Mouse (Mus musculus) forebrain, embryonic 16.5 days (tissue): ENCODE measurements around the gene Foxp3. TPM values are rescaled to one million over a fixed set of nuclear protein-coding genes. Genes with fewer than 3 reads are reported as not detected.
A peak's percentile ranks its signal among the peaks of the same experiment; 100 is the strongest.

Experiments
- ATAC-seq: fragments of 200-750 bp; cut with Nextera tagmentation; 2 replicates; pipeline ENCODE4 v1.8.0; 2017; ENCODE audit warnings: mild to moderate bottlenecking, moderate library complexity
- H3K27ac ChIP-seq: fragments of 300-500 bp; sonication (generic); 2 replicates; pipeline ENCODE4 v1.5.1; 2014; ENCODE audit warnings: low read length, control low read depth
- H3K27me3 ChIP-seq: fragments of 300-500 bp; sonication (generic); replicated peaks from 2 replicates; pipeline ENCODE4 v1.6.1; 2014; ENCODE audit warnings: low read length; ENCODE audit not compliant: control insufficient read depth, insufficient read depth
- H3K36me3 ChIP-seq: fragments of 300-500 bp; sonication (generic); 2 replicates; pipeline ENCODE4 v1.6.1; 2014; ENCODE audit not compliant: control insufficient read depth, insufficient read depth
- H3K4me1 ChIP-seq: fragments of 300-500 bp; sonication (generic); replicated peaks from 2 replicates; pipeline ENCODE4 v1.6.1; 2014; ENCODE audit warnings: low read length; ENCODE audit not compliant: control insufficient read depth, insufficient read depth
- H3K4me2 ChIP-seq: fragments of 300-500 bp; sonication (generic); 2 replicates; pipeline ENCODE4 v1.6.1; 2014; ENCODE audit warnings: mild to moderate bottlenecking, low read length, control low read depth
- H3K4me3 ChIP-seq: fragments of 300-500 bp; sonication (generic); replicated peaks from 2 replicates; pipeline ENCODE4 v1.5.1; 2014; ENCODE audit warnings: mild to moderate bottlenecking, low read length, control low read depth
- H3K9ac ChIP-seq: fragments of 300-500 bp; sonication (generic); replicated peaks from 2 replicates; pipeline ENCODE4 v1.6.1; 2014; ENCODE audit warnings: low read depth, low read length, control low read depth
- H3K9me3 ChIP-seq: fragments of 300-500 bp; sonication (generic); 2 replicates; pipeline ENCODE4 v1.6.1; 2016; ENCODE audit warnings: low read length; ENCODE audit not compliant: control insufficient read depth
- WGBS: fragments of 180-500 bp; shearing (Covaris S2); extraction: QIAGEN DNeasy Blood & Tissue Kit; methylation state at CpG from one replicate; pipeline ENCODE4 v1.1.7; 2014; 5-methylcytosine and 5-hydroxymethylcytosine counted together
- polyA plus RNA-seq: library from polyadenylated mRNA; unstranded; fragments of >200 nt; fragmentation: Nextera tagmentation; extraction: Ambion mirVana; gene quantifications from 2 replicates; pipeline ENCODE4 v1.2.1, GENCODE M21; 2015

Foxp3 gene
- polyA plus RNA-seq, 1 experiment from 2014 or later: 0.16 TPM

GRCm38 (mm10) chrX:7606783-7607182 is 33.3 kb downstream of the Foxp3 start, which contains the start of gene Cacna1f:
Gene Cacna1f (plus strand): TSS chrX:7607083.
- Histone ChIP-seq H3K27me3 (no peaks in the 10 kb centered on the region), H3K4me3 (no peak within 1 kb of the TSS), H3K4me2 (no peak within 1 kb of the TSS), H3K9ac (no peak within 1 kb of the TSS), H3K9me3 (no peaks in the 10 kb centered on the region), H3K27ac (no peak within 1 kb of the TSS), H3K4me1 (peaks cover 9% of the 10 kb centered on the region; the same call in 1 of the 2 replicates), H3K36me3 (no peaks in the 10 kb centered on the region)
- 81% methylated on average over 6 of the region's 6 CpGs for WGBS
- ATAC-seq: no peak

- Histone ChIP-seq H3K9ac (peak overlapping the region; percentile 64), H3K9me3 (no peaks in the 10 kb centered on the region; the same call in 1 of the 2 replicates), H3K36me3 (no peaks in the 10 kb centered on the region), H3K4me3 (peak overlapping the region; percentile 48), H3K27me3 (no peaks in the 10 kb centered on the region), H3K4me1 (0 out of 2 replicates have a peak, but pooled peaks cover 2% of the 10 kb centered on the region), H3K4me2 (peak overlapping the region; percentile 72), H3K27ac (no peak overlapping the region)
- ATAC-seq: peak; percentile 16
- WGBS: 24% methylated on average over 21 of the region's 21 CpGs
These were observed 36.6 kb downstream of the Foxp3 start for GRCm38 (mm10) chrX:7610035-7610434.

- Histone ChIP-seq H3K36me3 (no peaks in the 10 kb centered on the region), H3K4me3 (peak overlapping the region; percentile 48), H3K9me3 (no peaks in the 10 kb centered on the region; the same call in 1 of the 2 replicates), H3K9ac (peak overlapping the region; percentile 64), H3K4me2 (peak overlapping the region; percentile 72), H3K4me1 (no peaks in the 10 kb centered on the region), H3K27ac (no peak overlapping the region), H3K27me3 (no peaks in the 10 kb centered on the region)
- peak; percentile 71 for ATAC-seq
- WGBS: 25% methylated on average over 26 of the region's 26 CpGs
These were observed 37.3 kb downstream of the Foxp3 start for GRCm38 (mm10) chrX:7610536-7611258.

- H3K9ac ChIP-seq: no peak overlapping the region
- H3K27me3 ChIP-seq: no peaks in the 10 kb centered on the region
- H3K4me2 ChIP-seq: no peak overlapping the region
- no peaks in the 10 kb centered on the region; the same call in 1 of the 2 replicates for H3K9me3 ChIP-seq
- no peak overlapping the region for H3K4me3 ChIP-seq
- no peak for ATAC-seq
- no peaks in the 10 kb centered on the region for H3K4me1 ChIP-seq
- 82% methylated on average over 12 of the region's 12 CpGs for WGBS
- H3K36me3 ChIP-seq: no peaks in the 10 kb centered on the region
- H3K27ac ChIP-seq: no peak overlapping the region
These were observed 44.6 kb downstream of the Foxp3 start for GRCm38 (mm10) chrX:7617889-7618551.

- 89% methylated on average over 6 of the region's 6 CpGs for WGBS
- no peak overlapping the region for H3K4me3 ChIP-seq
- H3K4me1 ChIP-seq: no peaks in the 10 kb centered on the region
- no peaks in the 10 kb centered on the region for H3K9me3 ChIP-seq
- H3K4me2 ChIP-seq: no peak overlapping the region
- H3K27ac ChIP-seq: no peak overlapping the region
- ATAC-seq: no peak
- no peaks in the 10 kb centered on the region for H3K27me3 ChIP-seq
- H3K9ac ChIP-seq: no peak overlapping the region
- no peaks in the 10 kb centered on the region for H3K36me3 ChIP-seq
These were observed 59.1 kb downstream of the Foxp3 start for GRCm38 (mm10) chrX:7632560-7632959.

GRCm38 (mm10) chrX:7635101-7635500 is 61.7 kb downstream of the Foxp3 start:
- Histone ChIP-seq H3K9ac (no peak overlapping the region), H3K36me3 (no peaks in the 10 kb centered on the region), H3K4me3 (no peak overlapping the region), H3K27ac (no peak overlapping the region), H3K4me1 (peaks cover 5% of the 10 kb centered on the region), H3K27me3 (no peaks in the 10 kb centered on the region), H3K9me3 (no peaks in the 10 kb centered on the region), H3K4me2 (no peak overlapping the region)
- ATAC-seq: no peak
- WGBS: 73% methylated on average over 3 of the region's 3 CpGs

- peaks cover 14% of the 10 kb centered on the region for H3K4me1 ChIP-seq
- no peaks in the 10 kb centered on the region for H3K9me3 ChIP-seq
- 26% methylated on average over 38 of the region's 42 CpGs for WGBS
- peak; percentile 85 for ATAC-seq
- H3K9ac ChIP-seq: peak within 1 kb of the TSS; percentile 65
- H3K4me2 ChIP-seq: peak within 1 kb of the TSS; percentile 71
- no peaks in the 10 kb centered on the region for H3K27me3 ChIP-seq
- H3K36me3 ChIP-seq: 0 out of 2 replicates have a peak, but pooled peaks cover 2% of the 10 kb centered on the region
- H3K4me3 ChIP-seq: peak within 1 kb of the TSS; percentile 59
- peak within 1 kb of the TSS; percentile 74 for H3K27ac ChIP-seq
These were observed 65.1 kb downstream of the Foxp3 start, which contains the start of gene Syp for GRCm38 (mm10) chrX:7638401-7639091. Gene Syp (plus strand): TSS chrX:7638471.

- no peaks in the 10 kb centered on the region for H3K9me3 ChIP-seq
- H3K4me3 ChIP-seq: peak overlapping the region; percentile 59
- peak overlapping the region; percentile 71 for H3K4me2 ChIP-seq
- peak overlapping the region; percentile 65 for H3K9ac ChIP-seq
- peak; percentile 8; the same call in 1 of the 2 replicates for ATAC-seq
- H3K27me3 ChIP-seq: no peaks in the 10 kb centered on the region
- H3K4me1 ChIP-seq: peaks cover 14% of the 10 kb centered on the region
- H3K27ac ChIP-seq: peak overlapping the region; percentile 74
- WGBS: 22% methylated on average over 13 of the region's 13 CpGs
- H3K36me3 ChIP-seq: 0 out of 2 replicates have a peak, but pooled peaks cover 2% of the 10 kb centered on the region
These were observed 66.3 kb downstream of the Foxp3 start for GRCm38 (mm10) chrX:7639536-7640325.
